Mouse (Mus musculus) ES-Bruce4 (cell line): ENCODE data around the gene Borcs7.

Experiments used
- CTCF ChIP-seq: IDR thresholded peaks from one replicate; pipeline ENCODE4 v1.8.1; 2011; ENCODE audit warnings: low read depth, low read length
- POLR2A ChIP-seq: IDR thresholded peaks from one replicate; pipeline ENCODE4 v1.8.1; 2011; ENCODE audit warnings: low read length; ENCODE audit not compliant: insufficient read depth

DNA sequence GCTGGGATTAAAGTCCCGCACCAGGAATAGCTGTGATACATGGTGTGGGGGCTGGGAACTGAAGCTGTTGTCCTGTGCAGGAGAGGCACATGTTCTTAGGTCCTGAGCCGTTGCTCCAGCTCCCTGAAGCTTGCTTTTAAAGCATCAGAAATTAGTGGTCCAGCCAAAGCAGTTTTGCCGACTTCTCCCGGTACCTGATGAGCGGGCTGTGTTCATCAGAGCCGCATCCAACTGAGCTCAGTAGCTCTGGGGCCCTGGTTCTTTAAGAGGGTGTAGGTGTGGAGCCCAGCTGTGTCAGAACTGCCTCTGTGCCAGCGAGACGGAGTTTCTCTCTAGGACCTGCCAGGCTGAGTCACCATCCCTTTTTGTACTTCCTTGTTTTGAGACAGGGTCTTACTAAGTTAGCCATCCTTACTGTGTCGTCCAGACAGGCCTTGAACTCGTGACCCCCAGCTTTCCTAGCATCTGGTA, 9.3 kb downstream of the Borcs7 start:
- no peak for TF ChIP-seq CTCF
- TF ChIP-seq POLR2A = no peak
